Mouse (Mus musculus): ENCODE measurements around the gene Gm9803.

DNA sequence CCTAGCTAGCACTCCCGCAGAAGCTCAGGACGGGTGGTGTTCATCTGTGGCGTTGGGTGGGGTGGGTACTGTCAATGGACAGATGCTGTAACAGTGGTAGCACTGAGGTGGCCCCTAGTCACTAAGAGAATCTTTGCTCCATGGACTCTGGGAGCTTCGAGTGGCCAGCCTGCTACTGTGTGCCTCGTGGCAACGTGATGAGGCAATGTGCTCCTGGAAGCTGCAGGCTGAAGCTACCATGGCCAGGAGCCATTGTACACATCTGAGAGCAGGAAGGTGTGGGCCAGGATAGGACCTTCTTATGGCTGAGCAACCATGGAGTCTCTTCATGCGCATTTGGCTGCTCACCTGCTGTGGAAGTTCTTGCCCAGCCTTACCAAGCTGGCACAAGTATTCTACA, 14.7 kb upstream of the Gm9803 start:
- no peak for TF ChIP-seq CTCF (IDR thresholded peaks at IDR 0.05)
- TF ChIP-seq EP300 (IDR thresholded peaks at IDR 0.05), result no peak

Measured in lung, postnatal 0 days (tissue).